Mouse (Mus musculus) adrenal gland, adult 2 months (tissue): Measurements from ENCODE around the gene Nepn. TPM values are rescaled to one million over a fixed set of nuclear protein-coding genes. Genes with fewer than 3 reads are reported as not detected.
A peak's percentile ranks its signal among the peaks of the same experiment; 100 is the strongest.
"Not testable (repeated sequence)": the region's sequence is repeated elsewhere in the genome, so short reads cannot be mapped to it uniquely, and the experiment has no call there.

ENCODE experiments used
- DNase-seq: peaks from one replicate; pipeline ENCODE4 v3.0.0; 2021
- long read RNA-seq: library from polyadenylated mRNA; stranded (forward); transcript quantifications from one replicate; pipeline ENCODE4 v2.0.0, GENCODE M21; 2021
- polyA plus RNA-seq: library from polyadenylated mRNA; depleted of rRNA; stranded (reverse); fragments of >200 nt; gene quantifications from 2 replicates; pipeline ENCODE4 v1.2.3, GENCODE M21; 2012; rRNA removed
- total RNA-seq, 2 experiments: library from RNA; stranded (reverse); gene quantifications; 2 replicates each; pipeline ENCODE4 v1.2.3; 2021

Gene Nepn
- total RNA-seq: under 1 TPM in 1 of 2 experiments, not detected in 1; 0.23 TPM
- polyA plus RNA-seq: 0.38 and 0.39 TPM in 2 replicates
- long read RNA-seq: 0 reads

GRCm38 (mm10) chr10:52388922-52389430, at the start of gene Nepn:
Nepn (plus strand) TSS chr10:52388972.
- DNase-seq: no peak

- not testable (repeated sequence) for DNase-seq
Observed at GRCm38 (mm10) chr10:52343324-52343723, 45.4 kb upstream of the Nepn start.

GRCm38 (mm10) chr10:52353184-52353583, 35.6 kb upstream of the Nepn start:
- DNase-seq: no peak

- no peak for DNase-seq
Observed at GRCm38 (mm10) chr10:52358467-52358866, 30.3 kb upstream of the Nepn start, which contains the start of gene Gm26741. Gm26741 (plus strand) TSS chr10:52358767.

- DNase-seq: no peak
Observed at GRCm38 (mm10) chr10:52360241-52360735, 28.5 kb upstream of the Nepn start.

- DNase-seq: peak; percentile 28
Observed at GRCm38 (mm10) chr10:52360862-52361609, 27.7 kb upstream of the Nepn start.

- no peak for DNase-seq
Observed at GRCm38 (mm10) chr10:52368376-52368775, 20.4 kb upstream of the Nepn start.

- DNase-seq: no peak
Observed at GRCm38 (mm10) chr10:52373834-52374233, 14.9 kb upstream of the Nepn start.

GRCm38 (mm10) chr10:52374651-52375050, 14.1 kb upstream of the Nepn start:
- DNase-seq: no peak

GRCm38 (mm10) chr10:52376422-52376821, 12.3 kb upstream of the Nepn start:
- no peak for DNase-seq

GRCm38 (mm10) chr10:52377813-52378212, 11.0 kb upstream of the Nepn start:
- DNase-seq: no peak

GRCm38 (mm10) chr10:52381321-52381801, 7.4 kb upstream of the Nepn start:
- no peak for DNase-seq

GRCm38 (mm10) chr10:52381845-52382591, 6.8 kb upstream of the Nepn start, which contains the start of gene Gopc:
Gopc (minus strand) TSS chr10:52382124.
- DNase-seq: peak; percentile 98

- DNase-seq: no peak
Observed at GRCm38 (mm10) chr10:52383022-52383421, 5.8 kb upstream of the Nepn start.

- DNase-seq: no peak
Observed at GRCm38 (mm10) chr10:52383522-52383921, 5.2 kb upstream of the Nepn start.

- DNase-seq: peak; percentile 46
Observed at GRCm38 (mm10) chr10:52384823-52385610, 3.8 kb upstream of the Nepn start.

GRCm38 (mm10) chr10:52387192-52387591, 1.6 kb upstream of the Nepn start:
- DNase-seq: no peak

GRCm38 (mm10) chr10:52389438-52389837, 666 bp downstream of the Nepn start:
- no peak for DNase-seq

GRCm38 (mm10) chr10:52391208-52391607, 2.4 kb downstream of the Nepn start:
- DNase-seq: no peak

- DNase-seq: no peak
Observed at GRCm38 (mm10) chr10:52396647-52397046, 7.9 kb downstream of the Nepn start.

GRCm38 (mm10) chr10:52398715-52399114, 9.9 kb downstream of the Nepn start:
- no peak for DNase-seq

GRCm38 (mm10) chr10:52399722-52400121, 10.9 kb downstream of the Nepn start:
- DNase-seq: no peak
